Mouse (Mus musculus) small intestine, adult 2 months (tissue): Measurements from ENCODE around the gene Arhgap24.

Experiments used
- CTCF ChIP-seq: fragments of 200-500 bp; IDR thresholded peaks from 2 replicates; pipeline ENCODE4 v1.5.1; 2012; ENCODE audit warnings: low read depth, mild to moderate bottlenecking, control low read depth, inconsistent platforms, low read length, moderate library complexity, mixed read lengths; ENCODE audit not compliant: insufficient replicate concordance, insufficient read length; ENCODE audit errors: extremely low read depth
- POLR2A ChIP-seq: fragments of 200-500 bp; IDR thresholded peaks from 2 replicates; pipeline ENCODE4 v1.6.1; 2012; ENCODE audit warnings: low read depth, mild to moderate bottlenecking, control low read depth, inconsistent platforms, low read length, moderate library complexity

DNA sequence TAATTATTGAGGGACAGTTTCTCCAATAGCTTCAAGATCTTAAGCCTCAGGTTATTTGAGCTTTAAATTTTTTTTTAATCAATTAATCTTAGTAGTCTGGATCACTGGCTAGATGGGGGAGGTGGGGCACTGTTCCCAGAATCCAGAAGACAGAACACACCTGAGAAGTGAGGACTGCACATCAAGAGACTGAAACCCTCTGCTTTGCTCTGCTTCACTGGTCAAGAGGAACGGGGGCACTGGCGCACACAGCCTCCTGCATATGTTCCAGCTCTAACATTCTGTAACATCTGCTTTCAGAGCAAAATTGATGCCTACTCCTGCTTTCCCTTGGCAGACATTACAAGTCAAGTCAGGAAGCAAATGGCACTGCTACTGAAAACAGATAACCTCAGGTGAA is 439.0 kb downstream of the Arhgap24 start:
- TF ChIP-seq CTCF (no peak), POLR2A (no peak)
